Mouse (Mus musculus): Measurements from ENCODE around the gene Ucp2. TPM values are rescaled to one million over a fixed set of nuclear protein-coding genes. Genes with fewer than 3 reads are reported as not detected.

Gene Ucp2
- polyA plus RNA-seq, 1 experiment, result 42.0 TPM

DNA sequence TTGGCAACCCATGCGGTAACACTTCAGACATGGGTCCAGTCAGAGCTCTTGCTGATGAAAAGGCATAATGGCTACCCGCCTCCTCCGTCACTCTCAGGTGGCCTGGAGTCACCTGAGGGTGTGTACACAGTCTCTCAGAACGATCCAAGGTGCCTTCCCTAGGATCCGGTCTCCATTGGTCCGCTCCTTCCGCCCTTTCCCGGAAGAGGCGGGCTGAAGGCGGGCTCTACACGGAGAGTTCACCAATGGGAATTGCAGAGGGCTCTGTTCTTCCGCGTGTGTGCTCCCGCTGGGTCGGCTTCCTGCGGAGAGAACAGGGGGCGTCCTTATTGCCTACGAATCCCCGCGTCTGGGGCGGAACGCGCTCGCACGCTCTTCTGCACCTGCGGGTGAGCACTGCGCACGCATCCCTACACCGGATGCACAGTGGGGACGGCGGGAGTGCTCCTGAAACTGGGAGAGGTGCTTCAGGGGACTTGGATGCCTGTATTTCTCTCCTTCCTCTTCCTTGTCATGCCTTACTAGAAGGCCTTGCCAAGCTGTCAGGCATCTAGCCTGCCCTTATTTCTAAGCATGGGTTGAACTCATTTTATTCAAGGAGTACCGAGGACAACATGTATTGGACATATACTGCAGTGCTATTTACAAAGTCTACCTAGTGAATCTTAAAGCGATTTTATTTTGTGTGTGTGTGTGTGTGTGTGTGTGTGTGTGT is 43.8 kb downstream of the Ucp2 start, which contains the start of gene Coa4:
Gene Coa4, plus strand, starts transcription at position 268 of the 715 bp plus-strand sequence.
- Histone ChIP-seq H3K27ac (ENCODE audit: insufficient read depth, low read length) (peak within 1 kb of the TSS; percentile 3; the same call in 1 of the 2 replicates), H3K4me3 (ENCODE audit: insufficient read depth, low read length) (peak within 1 kb of the TSS; percentile 49), H3K4me1 (ENCODE audit: control insufficient read depth, insufficient read depth, low read length) (no peaks in the 10 kb centered on the region)
- TF ChIP-seq CTCF (IDR thresholded peaks at IDR 0.05; ENCODE audit: extremely low read depth, insufficient read depth, low read length), result no peak
- TF ChIP-seq POLR2A (IDR thresholded peaks at IDR 0.05; ENCODE audit: extremely low read depth, insufficient read depth, low read length), result peak; percentile 81; the same call in 1 of the 2 replicates

DNA sequence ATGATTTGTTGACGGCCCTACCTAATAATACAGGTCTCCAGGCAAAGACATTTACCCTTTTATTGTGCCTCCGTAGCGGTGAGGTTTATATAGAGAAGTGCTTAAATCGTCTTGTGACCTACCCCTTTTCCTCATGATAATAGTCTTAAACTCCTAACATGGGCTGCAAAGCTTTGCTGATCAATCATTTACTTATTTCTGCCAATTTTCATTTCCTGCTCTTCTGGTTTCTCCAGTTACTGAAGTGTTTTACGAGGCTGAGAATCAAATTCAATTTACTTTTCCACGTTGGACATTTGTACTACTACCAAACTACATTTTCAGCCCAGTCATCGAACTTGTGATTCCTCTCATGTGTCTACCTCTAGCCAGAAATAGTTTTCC is 44.4 kb downstream of the Ucp2 start:
- Histone ChIP-seq H3K4me1 (ENCODE audit: control insufficient read depth, insufficient read depth, low read length) (no peaks in the 10 kb centered on the region), H3K4me3 (ENCODE audit: insufficient read depth, low read length) (peak overlapping the region; percentile 49; the same call in 1 of the 2 replicates), H3K27ac (ENCODE audit: insufficient read depth, low read length) (no peak overlapping the region)
- TF ChIP-seq CTCF (IDR thresholded peaks at IDR 0.05; ENCODE audit: extremely low read depth, insufficient read depth, low read length), result no peak
- no peak for TF ChIP-seq POLR2A (IDR thresholded peaks at IDR 0.05; ENCODE audit: extremely low read depth, insufficient read depth, low read length)

DNA sequence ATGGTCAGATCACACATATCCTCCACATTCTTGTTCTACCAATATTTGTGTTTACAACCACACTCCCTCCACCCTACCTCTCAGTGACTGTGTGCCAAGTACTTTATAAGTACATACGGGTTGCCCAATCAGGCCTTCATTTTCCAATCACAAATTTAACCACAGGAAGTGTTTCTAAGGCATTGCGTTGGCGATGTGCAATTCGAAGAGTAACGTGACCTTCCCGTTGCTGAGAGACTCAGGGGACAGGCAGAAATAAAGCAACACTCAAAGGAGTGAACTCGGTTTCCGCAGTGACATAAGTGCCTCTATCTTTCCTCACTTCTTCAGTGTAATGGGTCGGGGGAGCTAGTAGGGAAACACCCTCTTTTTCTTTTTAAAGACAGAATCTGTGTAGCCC is 46.4 kb downstream of the Ucp2 start:
- TF ChIP-seq POLR2A (IDR thresholded peaks at IDR 0.05; ENCODE audit: extremely low read depth, insufficient read depth, low read length) (no peak), CTCF (IDR thresholded peaks at IDR 0.05; ENCODE audit: extremely low read depth, insufficient read depth, low read length) (no peak)
- H3K4me3 ChIP-seq (ENCODE audit: insufficient read depth, low read length), result no peak overlapping the region
- H3K4me1 ChIP-seq (ENCODE audit: control insufficient read depth, insufficient read depth, low read length), result no peaks in the 10 kb centered on the region
- H3K27ac ChIP-seq (ENCODE audit: insufficient read depth, low read length), result no peak overlapping the region

DNA sequence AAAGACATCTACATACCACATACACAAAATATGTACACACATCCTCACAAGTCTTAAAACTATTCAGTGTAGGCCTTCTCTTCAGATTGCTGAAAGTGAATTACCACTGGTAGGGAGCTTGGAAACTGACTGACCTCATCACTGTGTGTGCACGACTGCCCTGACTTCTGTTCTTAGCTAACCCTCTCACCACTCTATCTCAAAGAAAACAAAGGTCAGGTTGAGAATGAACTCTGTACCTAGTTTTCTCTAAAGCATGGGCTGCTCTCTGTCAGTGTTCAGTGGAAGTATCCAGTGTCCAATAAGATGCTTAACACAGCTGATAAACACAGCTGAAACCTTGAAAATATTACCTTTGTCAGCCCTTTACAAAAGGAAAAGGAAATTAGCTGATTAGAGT is 51.3 kb downstream of the Ucp2 start:
- Histone ChIP-seq H3K4me1 (ENCODE audit: control insufficient read depth, insufficient read depth, low read length) (no peaks in the 10 kb centered on the region), H3K4me3 (ENCODE audit: insufficient read depth, low read length) (no peak overlapping the region), H3K27ac (ENCODE audit: insufficient read depth, low read length) (no peak overlapping the region)
- TF ChIP-seq CTCF (IDR thresholded peaks at IDR 0.05; ENCODE audit: extremely low read depth, insufficient read depth, low read length), result no peak
- TF ChIP-seq POLR2A (IDR thresholded peaks at IDR 0.05; ENCODE audit: extremely low read depth, insufficient read depth, low read length), result no peak

- peaks cover 2% of the 10 kb centered on the region for H3K4me1 ChIP-seq (ENCODE audit: control insufficient read depth, insufficient read depth, low read length)
- no peak for TF ChIP-seq CTCF (IDR thresholded peaks at IDR 0.05; ENCODE audit: extremely low read depth, insufficient read depth, low read length)
- TF ChIP-seq POLR2A (IDR thresholded peaks at IDR 0.05; ENCODE audit: extremely low read depth, insufficient read depth, low read length), result no peak
- no peak overlapping the region for H3K27ac ChIP-seq (ENCODE audit: insufficient read depth, low read length)
- H3K4me3 ChIP-seq (ENCODE audit: insufficient read depth, low read length), result no peak overlapping the region
These were observed 54.5 kb downstream of the Ucp2 start for GRCm38 (mm10) chr7:100547631-100548030.

DNA sequence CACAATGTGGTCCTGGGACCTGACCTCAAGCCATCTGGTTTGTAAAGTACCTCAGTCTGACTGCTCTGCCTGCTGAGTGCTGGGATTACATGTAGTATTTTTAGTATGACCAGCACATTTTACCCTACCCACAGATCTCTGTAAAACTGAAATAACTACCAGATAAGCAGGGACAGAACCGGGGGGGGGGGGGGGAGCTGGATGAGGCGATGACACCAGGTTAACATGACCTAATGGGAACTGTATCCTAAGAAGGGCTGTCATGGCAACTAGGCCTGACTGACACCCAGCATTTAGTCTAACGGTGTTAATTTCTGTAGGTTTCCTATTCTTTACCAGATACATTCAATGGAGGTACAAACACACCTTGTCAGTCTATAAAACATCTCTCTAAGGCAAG is 56.7 kb downstream of the Ucp2 start:
- TF ChIP-seq POLR2A (IDR thresholded peaks at IDR 0.05; ENCODE audit: extremely low read depth, insufficient read depth, low read length), result no peak
- TF ChIP-seq CTCF (IDR thresholded peaks at IDR 0.05; ENCODE audit: extremely low read depth, insufficient read depth, low read length), result no peak
- Histone ChIP-seq H3K27ac (ENCODE audit: insufficient read depth, low read length) (no peak overlapping the region), H3K4me1 (ENCODE audit: control insufficient read depth, insufficient read depth, low read length) (peaks cover 2% of the 10 kb centered on the region), H3K4me3 (ENCODE audit: insufficient read depth, low read length) (no peak overlapping the region)

GRCm38 (mm10) chr7:100550338-100551007 is 57.3 kb downstream of the Ucp2 start:
- H3K27ac ChIP-seq (ENCODE audit: insufficient read depth, low read length), result no peak overlapping the region
- no peak overlapping the region for H3K4me3 ChIP-seq (ENCODE audit: insufficient read depth, low read length)
- H3K4me1 ChIP-seq (ENCODE audit: control insufficient read depth, insufficient read depth, low read length), result peaks cover 2% of the 10 kb centered on the region
- no peak for TF ChIP-seq POLR2A (IDR thresholded peaks at IDR 0.05; ENCODE audit: extremely low read depth, insufficient read depth, low read length)
- TF ChIP-seq CTCF (IDR thresholded peaks at IDR 0.05; ENCODE audit: extremely low read depth, insufficient read depth, low read length), result 0 out of 2 replicates have a peak, but pooled peaks have one; percentile 21

Other genes with a start within 250 kb of the Ucp2 start
- 3.1 and 3.7 TPM in 2 replicates for gene P4ha3, start 207.8 kb upstream of the Ucp2 start, polyA plus RNA-seq (2012; rRNA removed)
- 17.6 and 19.6 TPM in 2 replicates for gene C2cd3, start 121.1 kb upstream of the Ucp2 start, polyA plus RNA-seq (2012; rRNA removed)
- 290 and 303 TPM in 2 replicates for gene Ppme1, start 121.0 kb upstream of the Ucp2 start, polyA plus RNA-seq (2012; rRNA removed)
- 4.4 and 4.6 TPM in 2 replicates for gene Ucp3, start 20.3 kb upstream of the Ucp2 start, polyA plus RNA-seq (2012; rRNA removed)
- 0.85 and 1.1 TPM in 2 replicates for gene Dnajb13, start 21.6 kb downstream of the Ucp2 start, polyA plus RNA-seq (2012; rRNA removed)
- 7.3 and 8.3 TPM in 2 replicates for gene Coa4, start 43.7 kb downstream of the Ucp2 start, polyA plus RNA-seq (2012; rRNA removed)
- 319 and 331 TPM in 2 replicates for gene Rab6a, start 114.1 kb downstream of the Ucp2 start, polyA plus RNA-seq (2012; rRNA removed)
- 82.6 and 84.8 TPM in 2 replicates for gene Mrpl48, start 115.0 kb downstream of the Ucp2 start, polyA plus RNA-seq (2012; rRNA removed)
- 567 and 661 TPM in 2 replicates for gene Plekhb1, start 169.1 kb downstream of the Ucp2 start, polyA plus RNA-seq (2012; rRNA removed)
- 123 and 126 TPM in 2 replicates for gene Fam168a, start 213.3 kb downstream of the Ucp2 start, polyA plus RNA-seq (2012; rRNA removed)

Data from cortical plate, adult 2 months (tissue).